Mouse (Mus musculus) olfactory bulb, adult 2 months (tissue): ENCODE measurements around the gene BC030499.

Experiments
- CTCF ChIP-seq: fragments of 200-500 bp; IDR thresholded peaks from 2 replicates; pipeline ENCODE4 v1.5.1; 2012; ENCODE audit warnings: low read depth, mild to moderate bottlenecking, low read length, moderate library complexity; ENCODE audit not compliant: insufficient read depth
- POLR2A ChIP-seq: fragments of 200-500 bp; IDR thresholded peaks from 2 replicates; pipeline ENCODE4 v1.6.1; 2012; ENCODE audit warnings: mild to moderate bottlenecking, low read depth, low read length, moderate library complexity; ENCODE audit not compliant: insufficient read depth

GRCm38 (mm10) chr11:78313662-78314061, 23.0 kb downstream of the BC030499 start:
- TF ChIP-seq CTCF (no peak), POLR2A (no peak)
